Mouse (Mus musculus): ENCODE results near the gene Esr2.

DNA sequence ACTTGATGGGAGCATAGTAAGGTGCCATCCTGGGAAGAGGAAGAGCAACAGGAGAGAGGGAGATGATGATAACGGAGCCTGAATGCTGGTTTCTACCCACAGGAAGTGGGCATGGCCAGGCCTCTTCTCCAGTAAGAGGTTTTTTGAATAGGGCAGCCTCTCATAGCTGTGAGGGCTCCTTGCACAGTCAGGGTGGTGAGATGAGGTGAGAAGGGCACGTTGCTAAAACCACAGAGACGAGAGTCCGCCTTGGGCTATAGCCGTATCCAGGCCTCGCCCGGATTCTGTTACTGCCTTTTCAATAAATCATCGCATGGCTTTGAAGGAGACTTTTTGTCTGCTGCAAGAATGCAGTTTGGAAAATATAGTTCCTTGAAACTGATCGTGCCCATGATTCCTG lies 92.0 kb downstream of the Esr2 start:
- TF ChIP-seq SIN3A (IDR thresholded peaks at IDR 0.05; ENCODE audit: low read length), result no peak
- TF ChIP-seq CTCF (IDR thresholded peaks at IDR 0.05 in 2 of 3, conservative IDR thresholded peaks at IDR 0.05 in 1 of 3; ENCODE audit: control insufficient read depth in 1 of 3, insufficient read depth in 1 of 3, low read depth in 2 of 3, low read length in 3 of 3, poor library complexity in 1 of 3, severe bottlenecking in 1 of 3), result no peak
- no peak for TF ChIP-seq ZNF384 (IDR thresholded peaks at IDR 0.05; ENCODE audit: low read depth, low read length)
- no peak for TF ChIP-seq MEF2A (IDR thresholded peaks at IDR 0.05; ENCODE audit: extremely low read depth, insufficient replicate concordance, low read depth, low read length, poor library complexity, severe bottlenecking)
- TF ChIP-seq POLR2A (IDR thresholded peaks at IDR 0.05; ENCODE audit: control insufficient read depth in 1 of 2, insufficient read depth in 1 of 2, low read depth in 1 of 2, low read length in 2 of 2, poor library complexity in 1 of 2), result no peak
- no peak for TF ChIP-seq KAT2A (conservative IDR thresholded peaks at IDR 0.05; ENCODE audit: low read depth, low read length)
- no peak for TF ChIP-seq EP300 (IDR thresholded peaks at IDR 0.05; ENCODE audit: low read depth in 1 of 2, low read length in 2 of 2)
- TF ChIP-seq MAFK (IDR thresholded peaks at IDR 0.05; ENCODE audit: borderline replicate concordance, low read depth, low read length), result no peak
- no peak for TF ChIP-seq TBP (IDR thresholded peaks at IDR 0.05; ENCODE audit: low read depth, low read length)
- TF ChIP-seq ELF1 (IDR thresholded peaks at IDR 0.05; ENCODE audit: low read depth, low read length), result no peak
- no peak for TF ChIP-seq USF2 (IDR thresholded peaks at IDR 0.05; ENCODE audit: borderline replicate concordance in 1 of 2, insufficient read depth in 1 of 2, low read depth in 1 of 2, low read length in 2 of 2)
- no peak for TF ChIP-seq USF1 (IDR thresholded peaks at IDR 0.05; ENCODE audit: low read depth, low read length)

Data from MEL (cell line).